Mouse (Mus musculus): ENCODE measurements around the gene Zfp819. TPM values are rescaled to one million over a fixed set of nuclear protein-coding genes. Genes with fewer than 3 reads are reported as not detected.

Zfp819 gene
- polyA plus RNA-seq (2016; fragmentation: Nextera tagmentation; extraction: Ambion mirVana), result 0.76 and 1.1 TPM in 2 replicates

- WGBS, result 15% methylated on average over 41 of the region's 41 CpGs
- Histone ChIP-seq H3K4me1 (replicated peaks) (peaks cover 15% of the 10 kb centered on the region), H3K36me3 (no peaks in the 10 kb centered on the region), H3K9me3 (no peaks in the 10 kb centered on the region), H3K4me3 (peak within 1 kb of the TSS; percentile 64), H3K27me3 (ENCODE audit: insufficient read depth, poor library complexity, severe bottlenecking) (no peaks in the 10 kb centered on the region), H3K27ac (peak within 1 kb of the TSS; percentile 23; the same call in 1 of the 2 replicates)
- peak; percentile 73 for DNase-seq (ENCODE audit: low spot score)
These were observed at the start of gene Zfp819 for GRCm38 (mm10) chr7:43606896-43607742. Zfp819 (plus strand) TSS chr7:43607169.

GRCm38 (mm10) chr7:43562006-43562633 is 44.8 kb upstream of the Zfp819 start, which contains the start of gene Zfp658:
Zfp658 (plus strand) TSS chr7:43562256.
- H3K27ac ChIP-seq, result peak within 1 kb of the TSS; percentile 91
- peaks cover 15% of the 10 kb centered on the region for H3K4me1 ChIP-seq (replicated peaks)
- DNase-seq (ENCODE audit: low spot score), result peak; percentile 91
- H3K4me3 ChIP-seq, result peak within 1 kb of the TSS; percentile 69
- no peaks in the 10 kb centered on the region for H3K27me3 ChIP-seq (ENCODE audit: insufficient read depth, poor library complexity, severe bottlenecking)
- no peaks in the 10 kb centered on the region for H3K9me3 ChIP-seq
- peaks cover 17% of the 10 kb centered on the region for H3K36me3 ChIP-seq
- under 1% methylated on average over 27 of the region's 27 CpGs for WGBS

DNA sequence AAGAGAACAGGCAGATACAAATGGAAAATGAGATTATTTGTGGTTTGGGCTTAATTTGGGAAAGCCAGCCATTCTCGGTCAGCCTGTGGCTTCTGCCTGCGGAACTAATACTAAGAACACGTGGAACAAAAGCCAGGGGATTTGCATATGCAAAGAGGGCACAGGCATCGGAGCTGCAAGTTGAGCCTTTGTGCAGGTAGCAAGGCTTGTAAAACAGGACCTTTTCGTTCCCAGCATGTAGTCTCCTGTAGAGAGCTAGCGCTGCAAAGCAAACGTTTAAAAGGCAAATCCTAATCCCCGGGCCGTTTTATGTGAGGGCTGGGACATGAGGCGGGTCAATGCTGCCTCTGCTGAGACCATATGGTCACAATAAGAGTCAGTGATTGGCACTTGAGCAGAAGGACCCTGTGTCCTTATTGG is 44.3 kb upstream of the Zfp819 start:
- WGBS, result under 1% methylated on average over 10 of the region's 10 CpGs
- peak overlapping the region; percentile 69 for H3K4me3 ChIP-seq
- DNase-seq (ENCODE audit: low spot score), result no peak
- H3K36me3 ChIP-seq, result peaks cover 23% of the 10 kb centered on the region
- H3K27me3 ChIP-seq (ENCODE audit: insufficient read depth, poor library complexity, severe bottlenecking), result no peaks in the 10 kb centered on the region
- no peaks in the 10 kb centered on the region for H3K9me3 ChIP-seq
- H3K4me1 ChIP-seq (replicated peaks), result peaks cover 15% of the 10 kb centered on the region
- peak overlapping the region; percentile 91 for H3K27ac ChIP-seq

- Histone ChIP-seq H3K27ac (peak overlapping the region; percentile 91), H3K27me3 (ENCODE audit: insufficient read depth, poor library complexity, severe bottlenecking) (no peaks in the 10 kb centered on the region), H3K9me3 (no peaks in the 10 kb centered on the region), H3K4me3 (peak overlapping the region; percentile 69), H3K36me3 (peaks cover 29% of the 10 kb centered on the region), H3K4me1 (replicated peaks) (peaks cover 15% of the 10 kb centered on the region)
- DNase-seq (ENCODE audit: low spot score), result no peak
- 61% methylated on average over 6 of the region's 6 CpGs for WGBS
These were observed 43.7 kb upstream of the Zfp819 start for GRCm38 (mm10) chr7:43563300-43563699.

DNA sequence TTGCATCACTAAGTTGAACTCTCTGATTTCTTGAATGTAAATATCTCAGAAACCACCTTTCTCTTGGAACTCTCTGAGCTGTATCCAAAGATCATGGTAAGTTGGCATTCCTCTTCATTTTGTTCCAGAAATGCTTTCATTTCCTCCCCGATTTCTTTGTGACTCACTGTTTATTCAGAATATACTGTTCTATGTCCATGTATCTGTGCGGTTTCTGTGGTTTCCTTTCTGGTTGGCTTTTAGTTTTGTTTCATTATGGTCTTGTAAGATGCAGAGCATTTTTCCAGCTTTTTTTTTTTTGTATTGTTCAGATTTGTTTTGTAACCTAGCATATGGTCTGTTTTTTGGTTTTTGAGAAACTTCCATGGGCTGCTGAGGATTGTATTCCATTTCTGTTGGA is 35.8 kb upstream of the Zfp819 start:
- Histone ChIP-seq H3K36me3 (peaks cover 89% of the 10 kb centered on the region), H3K27me3 (ENCODE audit: insufficient read depth, poor library complexity, severe bottlenecking) (no peaks in the 10 kb centered on the region), H3K9me3 (no peaks in the 10 kb centered on the region), H3K27ac (no peak overlapping the region), H3K4me3 (no peak overlapping the region), H3K4me1 (replicated peaks) (no peaks in the 10 kb centered on the region)
- no peak for DNase-seq (ENCODE audit: low spot score)
- WGBS, result 93% methylated on average over 2 of the region's 2 CpGs

DNA sequence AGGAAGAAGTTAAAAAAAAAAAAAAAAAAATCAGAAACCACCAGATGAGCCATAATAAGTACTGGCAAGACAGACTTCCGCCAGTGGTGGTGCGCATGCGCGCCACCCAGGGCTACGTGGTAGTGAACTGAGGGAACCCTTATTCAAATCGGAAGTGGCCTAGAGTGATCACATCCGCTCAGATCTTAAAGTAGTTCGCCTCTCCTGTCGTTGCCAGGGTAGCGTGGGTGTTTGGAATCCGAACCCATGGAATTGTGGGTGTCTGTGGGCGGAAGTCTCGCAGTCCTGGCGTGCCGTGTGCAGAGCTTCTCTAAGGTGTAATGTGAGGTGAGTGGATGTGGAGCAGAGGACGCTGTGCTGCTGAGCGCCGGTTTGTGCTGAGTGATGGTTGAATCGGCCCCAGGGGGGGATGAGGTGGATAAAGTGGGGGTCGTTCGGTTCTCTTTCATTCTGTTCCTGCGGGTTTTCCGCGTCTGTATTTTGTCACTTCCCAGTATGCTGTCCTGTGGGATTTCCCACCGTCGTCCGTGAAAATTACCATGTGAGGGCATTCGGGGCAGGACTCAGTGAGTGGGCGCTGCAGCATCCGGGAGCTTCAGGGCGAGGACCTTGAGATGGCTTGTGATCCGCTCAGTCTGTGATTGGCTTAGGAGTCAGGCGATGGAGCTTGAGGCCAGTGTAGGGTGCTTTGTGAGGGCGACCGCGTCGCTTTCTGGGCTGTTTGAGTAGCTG is 27.4 kb upstream of the Zfp819 start, which contains the start of gene Zfp719:
TSS of gene Zfp719 (plus strand) at position 171 of the 732 bp plus-strand sequence.
- peaks cover 21% of the 10 kb centered on the region for H3K4me1 ChIP-seq (replicated peaks)
- under 1% methylated on average over 37 of the region's 37 CpGs for WGBS
- H3K9me3 ChIP-seq, result no peaks in the 10 kb centered on the region
- peak; percentile 93 for DNase-seq (ENCODE audit: low spot score)
- H3K27ac ChIP-seq, result peak within 1 kb of the TSS; percentile 87
- H3K27me3 ChIP-seq (ENCODE audit: insufficient read depth, poor library complexity, severe bottlenecking), result no peaks in the 10 kb centered on the region
- peaks cover 27% of the 10 kb centered on the region for H3K36me3 ChIP-seq
- H3K4me3 ChIP-seq, result peak within 1 kb of the TSS; percentile 63

DNA sequence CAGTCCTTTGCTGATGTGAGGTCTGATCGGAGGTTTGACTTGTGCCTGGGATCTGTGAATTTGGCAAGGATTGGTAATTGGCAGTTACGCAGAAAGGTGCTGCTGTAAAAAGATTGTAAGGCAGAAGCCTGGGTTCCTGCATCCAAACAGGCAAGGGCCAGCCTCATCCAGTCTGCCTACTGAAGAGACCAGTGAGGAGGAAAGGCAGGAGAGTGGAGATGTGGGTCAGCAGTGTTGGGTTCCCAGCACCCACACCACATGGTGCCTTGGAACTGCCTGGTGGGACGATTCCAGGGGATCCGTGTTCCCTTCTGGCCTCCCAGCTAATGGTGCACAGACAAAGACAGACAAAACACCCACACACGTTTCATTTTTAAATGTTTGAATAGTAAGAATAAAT is 26.4 kb upstream of the Zfp819 start:
- no peak for DNase-seq (ENCODE audit: low spot score)
- peaks cover 27% of the 10 kb centered on the region for H3K36me3 ChIP-seq
- H3K27me3 ChIP-seq (ENCODE audit: insufficient read depth, poor library complexity, severe bottlenecking), result no peaks in the 10 kb centered on the region
- 65% methylated on average over 5 of the region's 5 CpGs for WGBS
- H3K4me1 ChIP-seq (replicated peaks), result peaks cover 21% of the 10 kb centered on the region
- H3K4me3 ChIP-seq, result peak overlapping the region; percentile 63
- H3K27ac ChIP-seq, result peak overlapping the region; percentile 87
- no peaks in the 10 kb centered on the region for H3K9me3 ChIP-seq

- no peaks in the 10 kb centered on the region for H3K27me3 ChIP-seq (ENCODE audit: insufficient read depth, poor library complexity, severe bottlenecking)
- no peak overlapping the region for H3K4me3 ChIP-seq
- WGBS, result 90% methylated on average over 5 of the region's 5 CpGs
- H3K9me3 ChIP-seq, result no peaks in the 10 kb centered on the region
- peaks cover 67% of the 10 kb centered on the region for H3K36me3 ChIP-seq
- peaks cover 21% of the 10 kb centered on the region for H3K4me1 ChIP-seq (replicated peaks)
- no peak overlapping the region for H3K27ac ChIP-seq
- DNase-seq (ENCODE audit: low spot score), result no peak
These were observed 22.2 kb upstream of the Zfp819 start for GRCm38 (mm10) chr7:43584790-43585189.

GRCm38 (mm10) chr7:43601884-43602283 is 5.1 kb upstream of the Zfp819 start:
- Histone ChIP-seq H3K27me3 (ENCODE audit: insufficient read depth, poor library complexity, severe bottlenecking) (no peaks in the 10 kb centered on the region), H3K4me3 (no peak overlapping the region), H3K36me3 (no peaks in the 10 kb centered on the region), H3K27ac (0 out of 2 replicates have a peak overlapping the region, but pooled peaks have one; percentile 0), H3K9me3 (no peaks in the 10 kb centered on the region), H3K4me1 (replicated peaks) (peaks cover 10% of the 10 kb centered on the region)
- WGBS, result 47% methylated on average over 5 of the region's 5 CpGs
- DNase-seq (ENCODE audit: low spot score), result no peak

GRCm38 (mm10) chr7:43607743-43608287 is 846 bp downstream of the Zfp819 start:
- Histone ChIP-seq H3K36me3 (no peaks in the 10 kb centered on the region), H3K4me3 (peak overlapping the region; percentile 64), H3K4me1 (replicated peaks) (peaks cover 9% of the 10 kb centered on the region), H3K27me3 (ENCODE audit: insufficient read depth, poor library complexity, severe bottlenecking) (no peaks in the 10 kb centered on the region), H3K27ac (no peak overlapping the region), H3K9me3 (no peaks in the 10 kb centered on the region)
- DNase-seq (ENCODE audit: low spot score), result no peak
- WGBS, result 46% methylated on average over 5 of the region's 5 CpGs

DNA sequence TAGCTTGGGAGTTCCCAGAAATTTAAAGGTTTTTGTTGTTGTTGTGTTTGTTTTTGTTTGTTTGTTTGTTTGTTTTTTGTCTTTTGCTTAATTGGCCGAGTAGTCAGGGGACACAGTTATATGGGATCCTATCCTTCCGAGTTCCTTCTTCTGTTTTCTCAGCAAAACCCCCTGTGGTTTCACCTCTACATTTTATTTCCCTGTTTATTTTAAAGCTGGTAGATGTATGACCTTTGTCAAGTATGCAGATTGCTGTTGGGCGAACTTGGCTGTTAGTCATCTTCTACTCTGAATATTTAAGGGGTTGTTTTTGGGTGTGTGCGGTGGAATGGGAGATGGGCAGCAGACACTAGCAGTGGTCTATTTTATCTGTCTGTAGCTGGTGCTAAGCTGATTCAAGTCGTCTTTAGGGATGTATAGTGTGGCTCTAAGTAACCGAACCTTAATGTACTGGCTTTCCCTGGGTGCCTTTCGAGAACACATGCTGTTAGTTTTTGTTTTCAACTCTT is 1.4 kb downstream of the Zfp819 start:
- H3K4me3 ChIP-seq, result no peak overlapping the region
- no peaks in the 10 kb centered on the region for H3K27me3 ChIP-seq (ENCODE audit: insufficient read depth, poor library complexity, severe bottlenecking)
- peaks cover 9% of the 10 kb centered on the region for H3K4me1 ChIP-seq (replicated peaks)
- no peaks in the 10 kb centered on the region for H3K36me3 ChIP-seq
- H3K27ac ChIP-seq, result no peak overlapping the region
- 81% methylated on average over 7 of the region's 7 CpGs for WGBS
- H3K9me3 ChIP-seq, result no peaks in the 10 kb centered on the region
- no peak for DNase-seq (ENCODE audit: low spot score)
